15 mouse cellular contexts compared by ENCODE assay signal in the genomic region with DNA sequence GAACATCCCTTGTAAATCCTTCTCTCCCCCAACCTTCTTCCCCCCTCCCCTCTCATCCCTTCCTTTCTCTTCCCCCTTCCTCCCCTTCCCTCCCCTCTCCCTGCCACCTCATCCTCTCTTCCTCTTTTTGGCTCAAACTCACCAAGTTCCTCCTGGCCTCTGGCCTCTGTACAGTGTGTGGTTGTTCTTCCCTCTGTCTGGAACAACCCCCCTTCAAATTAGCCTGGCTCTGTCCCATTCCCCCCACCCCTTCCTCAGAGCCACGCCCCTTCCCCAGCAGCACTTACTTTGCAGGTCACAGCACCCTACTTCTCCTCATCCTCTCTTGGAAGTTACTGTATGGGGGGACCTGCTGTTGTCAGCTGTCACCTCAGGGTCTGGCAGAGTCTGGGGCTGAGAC. TPM values are rescaled to one million over a fixed set of nuclear protein-coding genes. Genes with fewer than 3 reads are reported as not detected.
DNase-seq lines count a peak whose midpoint lies in the region; ATAC-seq and TF ChIP-seq lines count a peak whose summit lies in the region.
"Had no signal": no experiment of that assay in that cellular context is flagged by ENCODE, and none has a peak within 500 bp of the region (broad histone marks: within the 10 kb centered on the region; RNA-seq: fewer than 3 reads in every experiment).

No protein-coding gene starts in this region.

- WGBS in intestine, embryonic 14.5 days, result 70% methylated on average over 1 of the region's 1 CpGs
- 31% methylated on average over 1 of the region's 1 CpGs for WGBS in intestine, postnatal 0 days
- 71% methylated on average over 1 of the region's 1 CpGs for WGBS in intestine, embryonic 16.5 days
- WGBS in midbrain, embryonic 10.5 days, result 67% methylated on average over 1 of the region's 1 CpGs

- no peak overlapping the region for H3K4me3 ChIP-seq in intestine, embryonic 14.5 days (ENCODE audit: low read depth, low read length)
- no peak overlapping the region for H3K4me3 ChIP-seq in intestine, postnatal 0 days (ENCODE audit: low read depth, low read length)
- no peak overlapping the region for H3K4me3 ChIP-seq in MEL (ENCODE audit: control insufficient read depth in 1 of 2, insufficient read depth in 1 of 2, low read depth in 2 of 2, low read length in 2 of 2)
- no peak overlapping the region for H3K4me3 ChIP-seq in intestine, embryonic 16.5 days (ENCODE audit: low read length)
- H3K4me3 ChIP-seq in midbrain, embryonic 10.5 days, result no peak overlapping the region
- H3K4me3 ChIP-seq: embryonic facial prominence, embryonic 12.5 days; midbrain, embryonic 15.5 days had no signal

- no peaks in the 10 kb centered on the region for H3K79me2 ChIP-seq in MEL (ENCODE audit: control insufficient read depth, insufficient read depth, low read length, poor library complexity)

- no peak for TF ChIP-seq RAD21 in MEL (IDR thresholded peaks at IDR 0.05; ENCODE audit: low read depth, low read length)

- H3K36me3 ChIP-seq in intestine, embryonic 14.5 days (ENCODE audit: control insufficient read depth, insufficient read depth, low read length), result no peaks in the 10 kb centered on the region
- H3K36me3 ChIP-seq in intestine, postnatal 0 days (ENCODE audit: control insufficient read depth, insufficient read depth), result no peaks in the 10 kb centered on the region
- H3K36me3 ChIP-seq in MEL (ENCODE audit: control insufficient read depth in 1 of 2, insufficient read depth in 2 of 2, low read length in 2 of 2), result peaks cover 0 to 4% of the 10 kb centered on the region in 2 experiments; a peak in 2 of 4 replicates
- no peaks in the 10 kb centered on the region for H3K36me3 ChIP-seq in intestine, embryonic 16.5 days (ENCODE audit: control insufficient read depth, insufficient read depth, low read length)
- H3K36me3 ChIP-seq in midbrain, embryonic 10.5 days, result no peaks in the 10 kb centered on the region
- H3K36me3 ChIP-seq: embryonic facial prominence, embryonic 12.5 days; midbrain, embryonic 15.5 days had no signal

- DNase-seq in intestine, embryonic 14.5 days (ENCODE audit: low spot score), result no peak
- DNase-seq in MEL (ENCODE audit: low read depth, low spot score), result peak; percentile 27
- DNase-seq in lung, postnatal 10 days, result peak; percentile 36
- DNase-seq in thymus, adult 18-20 months, result no peak
- DNase-seq in midbrain, embryonic 10.5 days (ENCODE audit: low spot score), result no peak
- no peak for DNase-seq in cerebellum, postnatal 4 days (ENCODE audit: low spot score in 2 of 2)
- DNase-seq: adrenal gland, postnatal 10 days; cerebellum, adult 18-20 months; left cerebral cortex, postnatal 4 days; thymus, adult 2 months had no signal

- ATAC-seq in intestine, embryonic 14.5 days (replicated peaks; ENCODE audit: low FRiP score, low TSS enrichment, low read depth), result 0 out of 2 replicates have a peak, but pooled peaks have one; percentile 20
- no peak for ATAC-seq in intestine, postnatal 0 days
- 0 out of 2 replicates have a peak, but pooled peaks have one; percentile 26 for ATAC-seq in intestine, embryonic 16.5 days
- ATAC-seq: forebrain, embryonic 14.5 days; midbrain, embryonic 15.5 days had no signal

- H3K9me3 ChIP-seq in intestine, embryonic 14.5 days (ENCODE audit: control insufficient read depth, low read length), result no peaks in the 10 kb centered on the region
- no peaks in the 10 kb centered on the region for H3K9me3 ChIP-seq in intestine, postnatal 0 days (ENCODE audit: control insufficient read depth)
- no peaks in the 10 kb centered on the region for H3K9me3 ChIP-seq in MEL (replicated peaks; ENCODE audit: insufficient read depth, low read length)
- H3K9me3 ChIP-seq in intestine, embryonic 16.5 days (ENCODE audit: control insufficient read depth, low read length), result no peaks in the 10 kb centered on the region
- no peaks in the 10 kb centered on the region for H3K9me3 ChIP-seq in midbrain, embryonic 10.5 days (replicated peaks)
- H3K9me3 ChIP-seq: embryonic facial prominence, embryonic 12.5 days; midbrain, embryonic 15.5 days had no signal

- TF ChIP-seq CTCF in intestine, postnatal 0 days (IDR thresholded peaks at IDR 0.05; ENCODE audit: low read depth), result no peak
- no peak for TF ChIP-seq CTCF in MEL (IDR thresholded peaks at IDR 0.05 in 2 of 3, conservative IDR thresholded peaks at IDR 0.05 in 1 of 3; ENCODE audit: control insufficient read depth in 1 of 3, insufficient read depth in 1 of 3, low read depth in 2 of 3, low read length in 3 of 3, poor library complexity in 1 of 3, severe bottlenecking in 1 of 3)

- TF ChIP-seq POLR2A in MEL (IDR thresholded peaks at IDR 0.05; ENCODE audit: control insufficient read depth in 1 of 2, insufficient read depth in 1 of 2, low read depth in 1 of 2, low read length in 2 of 2, poor library complexity in 1 of 2), result no peak

- H3K27ac ChIP-seq in intestine, embryonic 14.5 days (ENCODE audit: low read depth), result no peak overlapping the region
- no peak overlapping the region for H3K27ac ChIP-seq in intestine, postnatal 0 days (ENCODE audit: low read depth, low read length)
- H3K27ac ChIP-seq in MEL (ENCODE audit: control insufficient read depth, low read depth, low read length), result no peak overlapping the region
- no peak overlapping the region for H3K27ac ChIP-seq in intestine, embryonic 16.5 days (ENCODE audit: low read length)
- H3K27ac ChIP-seq in midbrain, embryonic 10.5 days (replicated peaks), result no peak overlapping the region
- H3K27ac ChIP-seq: embryonic facial prominence, embryonic 12.5 days; midbrain, embryonic 15.5 days had no signal

- H3K9ac ChIP-seq in intestine, embryonic 14.5 days (ENCODE audit: low read length), result no peak overlapping the region
- H3K9ac ChIP-seq in intestine, postnatal 0 days (ENCODE audit: low read depth, low read length), result no peak overlapping the region
- H3K9ac ChIP-seq in MEL (ENCODE audit: control insufficient read depth, low read depth, low read length, poor library complexity, severe bottlenecking), result no peak overlapping the region
- H3K9ac ChIP-seq in intestine, embryonic 16.5 days (ENCODE audit: low read depth, low read length), result no peak overlapping the region
- H3K9ac ChIP-seq: embryonic facial prominence, embryonic 12.5 days; midbrain, embryonic 15.5 days had no signal

- 0 out of 2 replicates have a peak, but pooled peaks cover 7% of the 10 kb centered on the region for H3K4me1 ChIP-seq in intestine, embryonic 14.5 days (replicated peaks; ENCODE audit: control insufficient read depth, insufficient read depth, low read length)
- no peaks in the 10 kb centered on the region for H3K4me1 ChIP-seq in intestine, postnatal 0 days (replicated peaks; ENCODE audit: control insufficient read depth, insufficient read depth, low read length)
- peaks cover 0 to 17% of the 10 kb centered on the region in 2 experiments; a peak in 2 of 4 replicates for H3K4me1 ChIP-seq in MEL (ENCODE audit: control insufficient read depth in 1 of 2, insufficient read depth in 2 of 2, low read length in 2 of 2)
- H3K4me1 ChIP-seq in intestine, embryonic 16.5 days (ENCODE audit: control insufficient read depth, insufficient read depth, low read length), result peaks cover 5% of the 10 kb centered on the region; the same call in 1 of the 2 replicates
- H3K4me1 ChIP-seq in midbrain, embryonic 10.5 days, result no peaks in the 10 kb centered on the region
- H3K4me1 ChIP-seq: embryonic facial prominence, embryonic 12.5 days; midbrain, embryonic 15.5 days had no signal

- no peaks in the 10 kb centered on the region for H3K27me3 ChIP-seq in intestine, embryonic 14.5 days (replicated peaks; ENCODE audit: control insufficient read depth, insufficient read depth, low read length)
- H3K27me3 ChIP-seq in intestine, postnatal 0 days (replicated peaks; ENCODE audit: control insufficient read depth, insufficient read depth, low read length), result no peaks in the 10 kb centered on the region
- no peaks in the 10 kb centered on the region for H3K27me3 ChIP-seq in MEL (ENCODE audit: control insufficient read depth in 1 of 2, insufficient read depth in 2 of 2, low read length in 2 of 2)
- no peaks in the 10 kb centered on the region for H3K27me3 ChIP-seq in intestine, embryonic 16.5 days (replicated peaks; ENCODE audit: control insufficient read depth, insufficient read depth, low read length)
- H3K27me3 ChIP-seq in midbrain, embryonic 10.5 days (ENCODE audit: low read depth, poor library complexity, severe bottlenecking), result no peaks in the 10 kb centered on the region
- H3K27me3 ChIP-seq: embryonic facial prominence, embryonic 12.5 days; midbrain, embryonic 15.5 days had no signal

- H3K4me2 ChIP-seq in intestine, embryonic 14.5 days (ENCODE audit: low read length), result no peak overlapping the region
- H3K4me2 ChIP-seq in intestine, postnatal 0 days (replicated peaks; ENCODE audit: low read depth), result no peak overlapping the region
- no peak overlapping the region for H3K4me2 ChIP-seq in intestine, embryonic 16.5 days (ENCODE audit: low read depth, low read length)
- H3K4me2 ChIP-seq: embryonic facial prominence, embryonic 12.5 days; midbrain, embryonic 15.5 days had no signal

- no peak for TF ChIP-seq EP300 in MEL (IDR thresholded peaks at IDR 0.05; ENCODE audit: low read depth in 1 of 2, low read length in 2 of 2)

RNA-seq across cellular contexts. Expression of a gene that starts 34.1 kb away (rescaled TPM):
- polyA plus RNA-seq in intestine, embryonic 14.5 days (2014; fragmentation: Nextera tagmentation; extraction: Ambion mirVana), result 18.1 and 22.8 TPM in 2 replicates
- polyA plus RNA-seq in intestine, postnatal 0 days (2015; fragmentation: Nextera tagmentation; extraction: Ambion mirVana), result 18.2 and 19.3 TPM in 2 replicates
- 38.6 and 39.4 TPM in 2 replicates for total RNA-seq in MEL (2012; rRNA removed)
- polyA plus RNA-seq in MEL (2012; ENCODE audit: insufficient read depth in 1 of 2, insufficient read length in 2 of 2, low read depth in 1 of 2, low replicate concordance in 2 of 2, missing spikeins in 1 of 2), result 10 to 100 TPM in 1 of 2 experiments, not detected in 1; 57.5 TPM
- polyA plus RNA-seq in intestine, embryonic 16.5 days (2015; fragmentation: Nextera tagmentation; extraction: Ambion mirVana), result 22.5 and 26.9 TPM in 2 replicates
- polyA plus RNA-seq in midbrain, embryonic 10.5 days (2016; fragmentation: Nextera tagmentation; extraction: Ambion mirVana), result 10.2 and 10.8 TPM in 2 replicates

RNA-seq across cellular contexts. Expression of a gene that starts 34.6 kb away (rescaled TPM):
- polyA plus RNA-seq in intestine, embryonic 14.5 days (2014; fragmentation: Nextera tagmentation; extraction: Ambion mirVana), result 7.1 and 9.4 TPM in 2 replicates
- polyA plus RNA-seq in intestine, postnatal 0 days (2015; fragmentation: Nextera tagmentation; extraction: Ambion mirVana), result 10.4 and 12.0 TPM in 2 replicates
- not detected in 2 replicates for total RNA-seq in MEL (2012; rRNA removed)
- polyA plus RNA-seq in MEL (2012; ENCODE audit: insufficient read depth in 1 of 2, insufficient read length in 2 of 2, low read depth in 1 of 2, low replicate concordance in 2 of 2, missing spikeins in 1 of 2), result not detected
- 12.8 and 13.7 TPM in 2 replicates for polyA plus RNA-seq in intestine, embryonic 16.5 days (2015; fragmentation: Nextera tagmentation; extraction: Ambion mirVana)
- polyA plus RNA-seq in midbrain, embryonic 10.5 days (2016; fragmentation: Nextera tagmentation; extraction: Ambion mirVana), result 0.71 and 0.91 TPM in 2 replicates

RNA-seq across cellular contexts. Expression of a gene that starts 34.9 kb away (rescaled TPM):
- polyA plus RNA-seq in intestine, embryonic 14.5 days (2014; fragmentation: Nextera tagmentation; extraction: Ambion mirVana), result 123 and 135 TPM in 2 replicates
- polyA plus RNA-seq in intestine, postnatal 0 days (2015; fragmentation: Nextera tagmentation; extraction: Ambion mirVana), result 110 and 118 TPM in 2 replicates
- not detected in 2 replicates for total RNA-seq in MEL (2012; rRNA removed)
- under 1 TPM in 1 of 2 experiments, not detected in 1; 0.22 TPM for polyA plus RNA-seq in MEL (2012; ENCODE audit: insufficient read depth in 1 of 2, insufficient read length in 2 of 2, low read depth in 1 of 2, low replicate concordance in 2 of 2, missing spikeins in 1 of 2)
- 164 and 166 TPM in 2 replicates for polyA plus RNA-seq in intestine, embryonic 16.5 days (2015; fragmentation: Nextera tagmentation; extraction: Ambion mirVana)
- 22.0 and 25.3 TPM in 2 replicates for polyA plus RNA-seq in midbrain, embryonic 10.5 days (2016; fragmentation: Nextera tagmentation; extraction: Ambion mirVana)

RNA-seq across cellular contexts. Expression of a gene that starts 43.1 kb away (rescaled TPM):
- 21.1 and 23.0 TPM in 2 replicates for polyA plus RNA-seq in intestine, embryonic 14.5 days (2014; fragmentation: Nextera tagmentation; extraction: Ambion mirVana)
- 15.2 and 16.2 TPM in 2 replicates for polyA plus RNA-seq in intestine, postnatal 0 days (2015; fragmentation: Nextera tagmentation; extraction: Ambion mirVana)
- not detected in 2 replicates for total RNA-seq in MEL (2012; rRNA removed)
- under 1 TPM in 1 of 2 experiments, not detected in 1; 0.11 TPM for polyA plus RNA-seq in MEL (2012; ENCODE audit: insufficient read depth in 1 of 2, insufficient read length in 2 of 2, low read depth in 1 of 2, low replicate concordance in 2 of 2, missing spikeins in 1 of 2)
- 20.1 and 22.0 TPM in 2 replicates for polyA plus RNA-seq in intestine, embryonic 16.5 days (2015; fragmentation: Nextera tagmentation; extraction: Ambion mirVana)
- polyA plus RNA-seq in midbrain, embryonic 10.5 days (2016; fragmentation: Nextera tagmentation; extraction: Ambion mirVana), result 0.70 and 2.8 TPM in 2 replicates

RNA-seq across cellular contexts. Expression of a gene that starts 48.8 kb away (rescaled TPM):
- polyA plus RNA-seq in intestine, embryonic 14.5 days (2014; fragmentation: Nextera tagmentation; extraction: Ambion mirVana), result 71.8 and 74.1 TPM in 2 replicates
- 78.9 and 83.1 TPM in 2 replicates for polyA plus RNA-seq in intestine, postnatal 0 days (2015; fragmentation: Nextera tagmentation; extraction: Ambion mirVana)
- total RNA-seq in MEL (2012; rRNA removed), result not detected in 2 replicates
- polyA plus RNA-seq in MEL (2012; ENCODE audit: insufficient read depth in 1 of 2, insufficient read length in 2 of 2, low read depth in 1 of 2, low replicate concordance in 2 of 2, missing spikeins in 1 of 2), result under 1 TPM in 1 of 2 experiments, not detected in 1; 0.22 TPM
- 62.6 and 71.9 TPM in 2 replicates for polyA plus RNA-seq in intestine, embryonic 16.5 days (2015; fragmentation: Nextera tagmentation; extraction: Ambion mirVana)
- 3.5 and 6.8 TPM in 2 replicates for polyA plus RNA-seq in midbrain, embryonic 10.5 days (2016; fragmentation: Nextera tagmentation; extraction: Ambion mirVana)

Comparison
In these comparisons a context has a peak if more than half of its experiments do, and no peak if none do; other contexts are left out.
1. DNase-seq: peak in MEL (single experiment) and lung, postnatal 10 days (single experiment); none in intestine, embryonic 14.5 days (single experiment), thymus, adult 18-20 months (0 of 2), midbrain, embryonic 10.5 days (single experiment) and cerebellum, postnatal 4 days (0 of 2).
2. RNA of a gene that starts 34.9 kb away (polyA plus RNA-seq): 164 to 166 TPM in intestine, embryonic 16.5 days, 123 to 135 TPM in intestine, embryonic 14.5 days, 110 to 118 TPM in intestine, postnatal 0 days and 22.0 to 25.3 TPM in midbrain, embryonic 10.5 days; 0.22 TPM in MEL; every median in the first group is over 10 times any median in the second.